Mouse (Mus musculus) layer of hippocampus, adult 8-10 months (tissue): Measurements from ENCODE around the gene Ccn6. TPM values are rescaled to one million over a fixed set of nuclear protein-coding genes. Genes with fewer than 3 reads are reported as not detected.

ENCODE experiments used
- DNase-seq, 2 experiments: peaks; one replicate each; pipeline ENCODE4 v3.0.0; 2022; ENCODE audit warnings: low spot score in 2 of 2
- total RNA-seq, 4 experiments: library from RNA; stranded (reverse); gene quantifications; 2 replicates each; pipeline ENCODE4 v1.2.4; 2022

The Ccn6 gene
- total RNA-seq, 4 experiments from 2014 or later, result 0.23 to 0.33 TPM; not detected in 2

DNA sequence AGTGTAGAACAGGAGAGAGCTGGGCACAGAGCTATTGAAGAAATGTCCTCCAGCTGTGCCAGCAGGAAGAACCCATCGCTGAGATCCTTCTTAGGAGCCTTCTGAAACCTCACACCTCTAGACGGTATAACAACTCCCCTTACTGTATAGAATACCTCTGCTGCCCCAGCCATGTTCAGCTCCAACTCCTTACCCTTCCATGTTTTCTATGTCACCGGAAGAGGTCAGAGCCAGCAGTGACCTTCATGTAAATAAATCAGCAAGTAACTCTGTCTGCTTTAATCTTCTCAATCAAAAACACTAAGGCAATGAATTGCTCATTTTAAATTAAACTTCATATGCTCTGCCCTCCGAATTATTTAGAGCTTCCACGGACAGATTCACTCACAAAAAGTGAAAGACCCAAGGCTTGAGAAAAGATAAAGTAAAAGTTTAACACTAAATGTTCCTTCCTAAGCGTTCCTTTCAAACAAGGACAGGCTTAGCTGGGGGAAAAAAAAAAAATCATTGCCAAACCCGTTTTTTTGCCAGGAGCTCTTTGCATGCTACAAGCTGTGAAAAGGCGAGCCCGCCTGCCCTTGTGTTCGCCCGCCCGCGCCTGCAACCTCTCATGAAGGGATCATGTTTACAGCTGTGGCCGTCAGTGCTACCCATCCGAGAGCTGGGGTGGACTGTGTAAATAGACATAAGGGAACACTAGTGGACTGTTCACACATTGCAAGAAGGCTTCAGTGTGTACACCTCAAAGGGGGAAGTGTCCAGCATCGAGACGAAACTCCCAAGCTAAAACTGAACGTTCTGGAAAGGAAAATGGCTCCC lies 719 bp downstream of the Ccn6 start:
- no peak for DNase-seq

GRCm38 (mm10) chr10:39161406-39161805 lies 2.2 kb downstream of the Ccn6 start:
- DNase-seq, result no peak

DNA sequence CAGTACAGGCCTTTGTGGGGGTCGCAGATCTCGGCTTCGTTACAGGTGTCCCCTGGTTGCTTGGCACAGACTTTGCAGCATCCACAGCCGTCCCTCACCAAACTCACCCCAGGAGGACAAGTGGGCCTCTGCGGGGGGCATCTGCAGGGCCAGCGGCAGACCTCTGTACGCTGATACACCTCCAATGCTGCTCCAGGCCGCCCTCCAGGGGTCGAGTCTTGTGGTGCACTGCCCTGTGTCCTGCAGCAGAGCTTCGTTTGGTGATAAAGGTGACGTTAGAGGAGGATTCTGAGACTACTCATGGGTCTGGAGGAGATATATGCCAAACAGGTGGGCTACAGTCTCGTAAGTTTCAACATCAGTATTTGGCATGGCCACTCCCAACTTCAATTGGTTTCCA lies 5.3 kb downstream of the Ccn6 start:
- DNase-seq, result no peak

DNA sequence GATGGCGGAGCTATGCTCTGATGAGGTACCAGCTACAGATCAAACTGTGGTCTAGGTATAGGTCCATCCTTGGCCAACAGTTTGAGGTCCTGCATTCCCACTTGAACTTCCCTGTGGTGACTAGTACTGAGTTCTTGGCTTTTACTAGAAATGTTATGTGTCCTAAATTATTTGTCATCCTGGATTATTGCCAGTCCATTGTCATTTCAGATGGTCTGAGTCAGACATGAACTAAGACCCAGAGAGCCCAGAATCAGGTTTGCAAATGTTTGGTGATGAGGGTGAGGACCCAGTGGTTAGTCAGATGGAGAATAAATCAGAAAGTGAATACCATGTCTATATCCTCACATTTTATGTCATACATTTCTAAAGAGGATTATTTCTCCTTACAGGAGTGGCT lies 6.3 kb downstream of the Ccn6 start:
- no peak for DNase-seq

GRCm38 (mm10) chr10:39156719-39157118 lies 6.9 kb downstream of the Ccn6 start:
- DNase-seq, result no peak

DNA sequence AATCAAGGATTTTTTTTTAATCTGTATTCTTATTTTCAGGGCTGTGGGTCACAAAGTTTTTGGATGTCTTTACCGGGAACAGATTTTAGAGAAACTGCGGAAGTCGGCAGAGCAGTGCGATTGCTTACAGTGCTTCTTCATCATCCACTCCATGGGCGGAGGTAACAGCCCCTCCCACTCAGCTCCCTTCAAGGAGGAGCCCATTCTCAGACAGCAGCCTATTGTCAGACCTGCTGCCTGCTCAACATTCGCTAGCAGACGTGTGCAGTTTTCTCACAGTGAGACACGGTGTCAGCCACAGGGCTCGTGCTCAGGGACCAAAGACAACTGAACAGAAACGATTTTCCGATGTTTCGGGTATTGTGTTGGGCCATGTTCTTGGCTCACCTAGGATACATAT lies 21.4 kb downstream of the Ccn6 start:
- no peak for DNase-seq

DNA sequence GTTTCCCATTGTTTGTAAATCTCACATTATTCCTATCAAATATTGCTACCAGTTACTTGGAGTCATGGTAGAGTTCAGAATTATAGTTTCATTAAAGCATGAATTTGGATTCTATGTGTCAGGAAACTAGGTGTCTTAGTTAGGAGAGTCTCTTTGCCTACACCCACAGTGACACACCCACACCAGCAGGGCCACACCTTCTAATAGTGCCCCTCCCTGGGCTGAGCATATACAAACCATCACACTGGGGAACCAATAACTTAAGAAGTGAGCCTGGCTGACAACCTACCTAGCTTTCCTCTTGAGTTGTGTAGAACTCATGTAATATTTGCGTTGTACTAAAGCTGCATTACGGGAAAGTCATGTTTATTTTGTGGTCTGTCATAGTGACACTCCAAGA lies 22.2 kb downstream of the Ccn6 start:
- no peak for DNase-seq

DNA sequence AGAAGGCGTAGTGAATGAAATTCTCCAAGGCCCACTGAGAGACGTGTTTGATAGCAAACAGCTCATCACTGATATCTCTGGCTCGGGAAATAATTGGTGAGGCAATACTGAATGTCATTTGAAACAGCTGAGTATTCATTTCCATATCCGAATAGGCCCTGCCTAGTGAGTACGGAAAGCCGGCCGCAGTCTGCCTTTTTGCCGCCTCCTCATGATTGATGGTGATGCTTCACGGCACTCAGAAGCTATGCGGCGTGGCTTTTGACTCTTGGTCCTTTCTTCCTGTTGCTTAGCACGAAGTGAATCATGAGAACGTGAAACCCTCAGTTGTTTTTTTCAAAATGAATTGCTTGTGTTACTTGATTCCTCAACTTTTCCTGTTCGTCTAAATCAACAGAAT lies 22.8 kb downstream of the Ccn6 start:
- no peak for DNase-seq

DNA sequence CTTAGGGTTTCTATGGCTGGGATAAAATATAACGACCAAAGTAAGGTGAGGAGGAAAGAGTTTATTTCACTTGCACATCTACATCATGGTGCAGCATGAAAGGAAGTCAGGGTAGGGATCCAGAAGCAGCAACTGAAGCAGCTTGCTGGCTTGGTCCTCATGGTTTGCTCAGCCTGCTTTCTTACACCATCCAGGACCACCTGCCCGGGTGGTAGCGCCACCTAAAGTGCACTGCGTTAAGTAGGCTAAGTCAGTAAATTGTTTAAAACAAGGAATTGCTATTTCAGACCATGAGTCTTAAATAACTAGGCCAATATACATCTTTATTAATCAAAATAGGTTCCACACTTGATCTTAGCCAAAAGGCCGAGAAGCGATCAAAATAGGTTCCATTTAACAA lies 24.8 kb downstream of the Ccn6 start:
- DNase-seq, result no peak

DNA sequence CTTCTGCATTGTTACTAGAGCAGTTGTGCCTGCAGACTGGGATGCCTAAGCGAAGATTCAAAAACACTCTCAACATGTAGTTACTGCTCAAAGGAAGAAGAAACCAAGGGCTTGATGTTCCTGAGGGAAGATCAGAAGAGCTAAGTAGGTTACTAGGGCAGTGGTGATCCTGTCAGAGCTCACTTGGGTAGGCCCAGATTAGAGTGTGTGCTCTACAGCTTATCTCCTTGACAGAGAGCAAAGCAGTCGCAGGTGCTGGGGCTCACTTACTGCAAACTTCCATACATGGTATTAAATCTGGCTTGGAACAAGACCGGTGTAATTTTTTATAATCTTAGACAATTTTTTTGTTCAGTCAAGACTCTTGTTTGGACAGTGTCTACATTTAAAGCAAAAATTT lies 25.8 kb downstream of the Ccn6 start:
- DNase-seq, result no peak

- peak; percentile 93 to 95 for DNase-seq
These were observed 29.9 kb downstream of the Ccn6 start, which contains the start of the genes Fam229b and Tube1 for GRCm38 (mm10) chr10:39133462-39134310. Fam229b (minus strand) TSS chr10:39133914. Tube1 (plus strand) TSS chr10:39133976.

GRCm38 (mm10) chr10:39121412-39121811 lies 42.2 kb downstream of the Ccn6 start:
- no peak for DNase-seq

DNA sequence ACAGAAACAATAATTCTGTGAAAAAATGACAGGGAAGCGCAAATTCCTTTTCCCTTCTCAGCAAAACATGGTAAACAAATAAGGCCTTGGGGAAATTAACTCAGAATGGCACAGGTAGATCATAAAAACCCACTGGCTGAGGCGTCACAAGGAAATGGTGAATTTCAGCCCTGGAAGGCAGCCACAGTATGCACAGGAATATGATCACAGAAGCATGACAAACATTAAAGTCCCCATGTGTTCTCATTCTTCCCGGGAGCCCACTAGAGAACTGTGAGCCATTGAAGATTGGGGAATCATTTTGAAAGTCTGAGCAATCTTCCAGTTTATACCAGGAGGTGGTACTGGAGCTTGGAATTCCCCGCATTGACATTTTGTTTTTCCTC lies 54.1 kb downstream of the Ccn6 start:
- no peak for DNase-seq

GRCm38 (mm10) chr10:39108837-39109488 lies 54.6 kb downstream of the Ccn6 start:
- DNase-seq, result no peak

GRCm38 (mm10) chr10:39106935-39107334 lies 56.7 kb downstream of the Ccn6 start:
- DNase-seq, result no peak

DNA sequence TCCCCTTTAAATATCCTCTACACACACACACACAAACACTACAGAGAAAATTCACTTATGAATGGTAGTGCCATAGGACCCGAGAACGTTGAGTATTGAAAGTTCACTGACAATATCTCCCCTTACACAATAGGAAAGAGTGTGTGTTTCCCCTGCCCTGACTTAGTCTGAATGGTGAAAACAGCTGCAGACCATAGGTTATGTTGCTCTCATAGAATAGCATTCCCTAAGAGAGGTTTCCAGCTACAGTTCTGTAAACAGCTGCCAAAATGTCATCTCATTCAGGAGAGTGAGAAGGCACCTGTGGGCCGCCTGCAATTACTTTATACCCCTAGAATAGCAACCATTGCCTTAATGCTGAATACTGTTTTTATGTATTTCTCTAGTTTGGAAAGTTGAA lies 57.2 kb downstream of the Ccn6 start:
- no peak for DNase-seq

GRCm38 (mm10) chr10:39104803-39105449 lies 58.7 kb downstream of the Ccn6 start:
- DNase-seq, result no peak
